Mouse (Mus musculus) activated CD4-positive, CD25-positive, alpha-beta regulatory T cell, adult 4 months (primary cell): ENCODE results near the gene Gsto1. TPM values are rescaled to one million over a fixed set of nuclear protein-coding genes. Genes with fewer than 3 reads are reported as not detected.
"Not testable (repeated sequence)": the region's sequence is repeated elsewhere in the genome, so short reads cannot be mapped to it uniquely, and the experiment has no call there.

Source experiments
- ATAC-seq: one replicate; pipeline ENCODE4 v1.8.0; 2017
- polyA plus RNA-seq, 2 experiments: library from polyadenylated mRNA; unstranded; fragments of 100-300 nt; shearing (Covaris generic); gene quantifications; one replicate each; pipeline ENCODE4 v1.2.1; 2017

Gene Gsto1
- 10 to 100 TPM; 27.1 to 29.5 TPM for polyA plus RNA-seq

GRCm38 (mm10) chr19:47854796-47855783 lies at the start of gene Gsto1:
Gene Gsto1, plus strand, starts transcription at chr19:47854970.
- ATAC-seq: peak; percentile 68

GRCm38 (mm10) chr19:47812091-47812490 lies 42.7 kb upstream of the Gsto1 start:
- no peak for ATAC-seq

GRCm38 (mm10) chr19:47814721-47815120 lies 40.0 kb upstream of the Gsto1 start:
- ATAC-seq: no peak

- no peak for ATAC-seq
Measured at GRCm38 (mm10) chr19:47817692-47818091, 37.1 kb upstream of the Gsto1 start.

- peak; percentile 40 for ATAC-seq
Measured at GRCm38 (mm10) chr19:47820832-47821493, 33.8 kb upstream of the Gsto1 start.

GRCm38 (mm10) chr19:47821494-47821872 lies 33.3 kb upstream of the Gsto1 start:
- no peak for ATAC-seq

- no peak for ATAC-seq
Measured at GRCm38 (mm10) chr19:47822143-47822796, 32.5 kb upstream of the Gsto1 start.

- no peak for ATAC-seq
Measured at GRCm38 (mm10) chr19:47824026-47824425, 30.7 kb upstream of the Gsto1 start.

- ATAC-seq: no peak
Measured at GRCm38 (mm10) chr19:47829913-47830450, 24.8 kb upstream of the Gsto1 start.

GRCm38 (mm10) chr19:47831111-47831510 lies 23.7 kb upstream of the Gsto1 start:
- ATAC-seq: no peak

GRCm38 (mm10) chr19:47832316-47832715 lies 22.5 kb upstream of the Gsto1 start:
- ATAC-seq: no peak

GRCm38 (mm10) chr19:47834614-47835013 lies 20.2 kb upstream of the Gsto1 start:
- ATAC-seq: no peak

- ATAC-seq: no peak
Measured at GRCm38 (mm10) chr19:47835776-47836175, 19.0 kb upstream of the Gsto1 start.

- ATAC-seq: peak; percentile 84
Measured at GRCm38 (mm10) chr19:47836701-47837526, 17.9 kb upstream of the Gsto1 start.

GRCm38 (mm10) chr19:47837527-47837901 lies 17.3 kb upstream of the Gsto1 start:
- peak; percentile 41 for ATAC-seq

GRCm38 (mm10) chr19:47841234-47841633 lies 13.5 kb upstream of the Gsto1 start:
- ATAC-seq: not testable (repeated sequence)

GRCm38 (mm10) chr19:47849735-47850134 lies 5.0 kb upstream of the Gsto1 start:
- ATAC-seq: no peak

GRCm38 (mm10) chr19:47852131-47852530 lies 2.6 kb upstream of the Gsto1 start:
- ATAC-seq: not testable (repeated sequence)

GRCm38 (mm10) chr19:47853053-47853452 lies 1.7 kb upstream of the Gsto1 start:
- no peak for ATAC-seq

- ATAC-seq: no peak
Measured at GRCm38 (mm10) chr19:47853951-47854795, 597 bp upstream of the Gsto1 start.
